Mouse (Mus musculus) limb, embryonic 13.5 days (tissue): Measurements from ENCODE around the gene Kif22. TPM values are rescaled to one million over a fixed set of nuclear protein-coding genes. Genes with fewer than 3 reads are reported as not detected.

Source experiments
- ATAC-seq: fragments of 200-750 bp; cut with Nextera tagmentation; 2 replicates; pipeline ENCODE4 v1.8.0; 2017; ENCODE audit warnings: low read depth, moderate number of reproducible peaks, moderate TSS enrichment; ENCODE audit not compliant: low FRiP score
- H3K27ac ChIP-seq: fragments of 300-500 bp; sonication (generic); 2 replicates; pipeline ENCODE4 v1.5.1; 2015; ENCODE audit warnings: inconsistent platforms, mild to moderate bottlenecking, moderate library complexity
- H3K27me3 ChIP-seq: fragments of 300-500 bp; sonication (generic); 2 replicates; pipeline ENCODE4 v1.6.1; 2015; ENCODE audit warnings: mild to moderate bottlenecking, inconsistent platforms
- H3K36me3 ChIP-seq: fragments of 300-500 bp; sonication (generic); 2 replicates; pipeline ENCODE4 v1.6.1; 2015; ENCODE audit warnings: inconsistent platforms, mild to moderate bottlenecking, moderate library complexity
- H3K4me1 ChIP-seq: fragments of 300-500 bp; sonication (generic); 2 replicates; pipeline ENCODE4 v1.6.1; 2015; ENCODE audit warnings: inconsistent platforms
- H3K4me2 ChIP-seq: fragments of 300-500 bp; sonication (generic); replicated peaks from 2 replicates; pipeline ENCODE4 v1.6.1; 2015; ENCODE audit warnings: inconsistent platforms, mild to moderate bottlenecking, moderate library complexity
- H3K4me3 ChIP-seq: fragments of 300-500 bp; sonication (generic); 2 replicates; pipeline ENCODE4 v1.5.1; 2015; ENCODE audit warnings: moderate library complexity, mild to moderate bottlenecking, inconsistent platforms
- H3K9ac ChIP-seq: fragments of 300-500 bp; sonication (generic); 2 replicates; pipeline ENCODE4 v1.6.1; 2015; ENCODE audit warnings: mild to moderate bottlenecking, inconsistent platforms
- H3K9me3 ChIP-seq: fragments of 300-500 bp; sonication (generic); 2 replicates; pipeline ENCODE4 v1.6.1; 2016; ENCODE audit warnings: inconsistent platforms
- WGBS: fragments of 180-500 bp; shearing (Covaris S2); methylation state at CpG from one replicate; pipeline ENCODE4 v1.1.7; 2015; 5-methylcytosine and 5-hydroxymethylcytosine counted together
- polyA plus RNA-seq: library from polyadenylated mRNA; unstranded; fragments of >200 nt; fragmentation: Nextera tagmentation; extraction: Ambion mirVana; gene quantifications from 2 replicates; pipeline ENCODE4 v1.2.1, GENCODE M21; 2015

The Kif22 gene
- polyA plus RNA-seq, 1 experiment from 2014 or later: 118 TPM

DNA sequence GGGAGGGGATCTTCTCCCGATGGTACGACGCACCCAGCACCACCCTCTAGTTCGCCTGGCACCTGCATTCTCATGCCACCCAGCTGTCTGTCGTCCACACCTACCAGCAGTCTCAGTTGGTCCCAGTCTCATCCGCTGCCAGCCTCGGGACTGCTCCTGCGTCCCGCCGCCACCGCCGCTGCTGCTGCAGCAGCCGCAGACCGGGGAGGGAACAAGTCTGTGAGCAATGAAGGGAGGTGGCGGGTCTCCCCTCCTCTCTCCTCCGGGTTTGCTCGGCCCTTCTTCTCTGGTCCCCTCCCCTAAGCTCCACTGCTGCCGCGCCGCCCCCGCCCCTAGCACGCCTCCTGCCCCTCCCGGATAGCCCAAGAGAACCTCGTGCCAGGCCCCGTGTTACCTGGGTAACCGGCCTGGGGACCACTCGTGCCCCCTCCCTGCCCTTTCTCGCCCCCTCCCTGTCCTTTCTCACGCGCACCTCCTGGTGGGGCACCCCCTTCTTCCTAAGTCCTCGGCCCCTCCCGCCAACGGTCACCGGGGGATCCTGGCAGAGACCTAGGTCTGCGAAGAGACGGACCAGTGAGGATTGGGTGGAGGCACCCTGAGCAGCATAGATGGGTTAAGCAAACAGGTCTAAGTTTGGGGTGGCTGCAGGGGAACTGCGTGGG, 21.2 kb downstream of the Kif22 start, which contains the start of the genes Gm42742 and Prrt2:
Gene Gm42742 (minus strand): TSS at position 197 of the 662 bp plus-strand sequence.
Gene Prrt2 (minus strand): TSS at position 311 of the 662 bp plus-strand sequence.
- H3K4me2 ChIP-seq: peak within 1 kb of the TSS; percentile 98
- WGBS: under 1% methylated on average over 32 of the region's 37 CpGs
- H3K36me3 ChIP-seq: peaks cover 32% of the 10 kb centered on the region
- H3K9ac ChIP-seq: peak within 1 kb of the TSS; percentile 86
- peak within 1 kb of the TSS; percentile 66 for H3K4me3 ChIP-seq
- no peaks in the 10 kb centered on the region for H3K27me3 ChIP-seq
- H3K9me3 ChIP-seq: no peaks in the 10 kb centered on the region
- peak within 1 kb of the TSS; percentile 82 for H3K27ac ChIP-seq
- peak; percentile 29 for ATAC-seq
- peaks cover 76% of the 10 kb centered on the region for H3K4me1 ChIP-seq

- H3K4me1 ChIP-seq: peaks cover 81% of the 10 kb centered on the region
- 33% methylated on average over 5 of the region's 5 CpGs for WGBS
- no peak for ATAC-seq
These were observed 21.8 kb downstream of the Kif22 start for GRCm38 (mm10) chr7:127020491-127020890.

DNA sequence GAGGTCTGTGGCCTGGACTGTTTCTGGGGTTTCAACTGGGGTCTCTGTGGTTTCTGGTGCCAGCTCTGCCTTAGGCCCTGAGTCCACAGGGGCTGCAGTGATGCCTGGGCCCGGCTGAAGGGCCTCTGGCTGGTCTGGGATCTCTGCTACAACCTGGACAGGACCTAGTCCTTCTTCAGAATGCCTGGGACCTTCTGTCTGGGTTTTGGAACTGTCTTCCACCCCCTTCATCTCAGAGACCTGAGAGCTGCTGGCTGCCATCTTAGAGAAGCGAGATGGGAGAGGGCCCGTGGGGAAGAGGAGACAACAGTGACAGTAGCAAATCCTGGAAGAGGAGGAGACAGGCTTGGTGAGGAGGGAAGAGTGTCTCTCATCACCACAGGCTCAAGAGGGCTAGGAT, 22.2 kb downstream of the Kif22 start:
- no peak for ATAC-seq
- peaks cover 86% of the 10 kb centered on the region for H3K4me1 ChIP-seq

More at GRCm38 (mm10) chr7:127020491-127020890, 21.8 kb downstream of the Kif22 start:
- Histone ChIP-seq H3K4me3 (peak overlapping the region; percentile 66), H3K4me2 (peak overlapping the region; percentile 98), H3K9ac (peak overlapping the region; percentile 86), H3K27ac (peak overlapping the region; percentile 82), H3K9me3 (no peaks in the 10 kb centered on the region), H3K27me3 (no peaks in the 10 kb centered on the region), H3K36me3 (peaks cover 37% of the 10 kb centered on the region)

DNA sequence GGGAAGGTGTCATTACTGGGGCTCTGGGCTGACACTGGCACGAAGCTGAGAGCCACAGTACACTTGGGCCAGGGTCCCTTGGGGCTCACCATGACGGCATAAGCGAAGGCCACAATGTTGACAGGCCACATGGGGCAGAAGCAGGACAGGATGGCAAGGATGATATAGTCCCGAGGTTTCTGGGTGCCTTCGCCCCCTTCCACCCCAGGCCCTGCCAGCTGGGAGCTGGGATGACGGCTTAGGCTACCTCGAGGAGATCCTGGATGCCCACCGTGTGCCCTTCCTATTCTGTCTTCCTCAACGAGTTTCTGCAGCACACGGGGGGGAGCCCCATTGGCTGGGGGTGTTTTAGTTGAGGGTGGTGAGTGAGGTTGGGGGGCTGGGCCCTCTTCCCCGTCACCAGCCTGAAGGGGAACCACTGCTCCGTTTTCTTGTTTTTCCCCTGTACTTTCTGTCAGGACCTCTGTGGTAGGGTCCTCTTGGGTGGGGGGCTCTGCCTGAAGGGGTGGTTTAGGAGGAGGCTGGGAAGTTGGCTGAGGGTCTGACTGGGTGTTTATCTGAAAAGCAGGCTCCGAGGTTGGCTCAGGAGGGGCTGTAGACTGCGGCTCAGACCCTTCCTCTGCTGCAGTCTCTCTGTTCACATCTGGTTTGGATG, 22.8 kb downstream of the Kif22 start:
- WGBS: 71% methylated on average over 14 of the region's 14 CpGs
- Histone ChIP-seq H3K4me1 (peaks cover 87% of the 10 kb centered on the region), H3K4me3 (peak overlapping the region; percentile 66), H3K9ac (peak overlapping the region; percentile 86), H3K27ac (peak overlapping the region; percentile 82), H3K27me3 (no peaks in the 10 kb centered on the region), H3K4me2 (peak overlapping the region; percentile 98), H3K9me3 (no peaks in the 10 kb centered on the region), H3K36me3 (peaks cover 44% of the 10 kb centered on the region)
- no peak for ATAC-seq

More for the DNA sequence above, 22.2 kb downstream of the Kif22 start:
- Histone ChIP-seq H3K9ac (peak overlapping the region; percentile 86), H3K9me3 (no peaks in the 10 kb centered on the region), H3K27me3 (no peaks in the 10 kb centered on the region), H3K27ac (peak overlapping the region; percentile 82), H3K4me3 (peak overlapping the region; percentile 66), H3K36me3 (peaks cover 41% of the 10 kb centered on the region), H3K4me2 (peak overlapping the region; percentile 98)
- WGBS: 60% methylated on average over 3 of the region's 3 CpGs

DNA sequence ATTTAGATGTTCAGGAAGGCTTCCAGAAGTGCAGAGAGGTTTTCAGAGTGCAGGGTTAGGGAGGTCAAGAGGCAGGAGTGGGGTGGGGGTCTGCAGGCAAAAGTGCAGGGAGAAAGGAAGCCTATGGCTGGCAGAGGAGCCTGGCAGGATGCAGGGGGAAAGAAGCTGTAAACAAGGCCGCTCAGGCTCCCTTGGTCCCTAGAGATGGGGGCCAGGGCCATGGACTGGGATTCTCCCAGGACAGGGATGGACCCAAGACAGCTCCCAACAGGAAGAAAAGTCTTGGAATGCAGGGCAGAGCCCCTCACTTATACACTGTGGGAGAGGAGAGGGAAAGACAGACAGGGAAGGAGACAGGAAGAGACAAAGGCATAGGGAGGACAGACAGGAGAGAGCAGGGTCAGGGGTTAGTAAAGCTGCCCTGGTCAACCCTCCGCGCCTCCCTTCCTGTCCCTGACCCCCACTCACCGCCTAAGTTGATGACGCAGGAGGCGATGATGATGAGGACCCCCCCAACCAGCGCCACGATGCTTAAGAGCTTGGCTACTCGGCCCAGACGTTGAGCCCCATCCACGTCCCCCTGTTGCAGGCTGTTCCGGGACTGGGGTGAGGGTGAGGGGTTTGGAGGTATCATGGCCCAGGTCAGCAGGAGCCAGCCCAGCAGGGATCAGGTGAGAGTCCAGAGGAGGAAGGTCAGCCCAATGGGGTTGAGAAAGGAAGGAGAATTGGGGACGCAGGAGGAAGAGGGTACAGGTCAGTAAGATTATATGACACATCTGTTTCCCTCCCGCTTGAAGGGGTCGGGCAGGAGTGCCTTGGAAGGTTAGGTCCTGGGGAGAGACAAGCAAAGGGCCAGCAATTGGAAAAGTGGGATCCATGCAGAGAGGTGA, 23.6 kb downstream of the Kif22 start:
- WGBS: 76% methylated on average over 15 of the region's 15 CpGs
- Histone ChIP-seq H3K9me3 (no peaks in the 10 kb centered on the region), H3K27ac (peak overlapping the region; percentile 29; the same call in 1 of the 2 replicates), H3K4me2 (peak overlapping the region; percentile 98), H3K27me3 (no peaks in the 10 kb centered on the region), H3K9ac (peak overlapping the region; percentile 86), H3K4me1 (peaks cover 85% of the 10 kb centered on the region), H3K4me3 (peak overlapping the region; percentile 80; the same call in 1 of the 2 replicates), H3K36me3 (peaks cover 44% of the 10 kb centered on the region)
- ATAC-seq: no peak

DNA sequence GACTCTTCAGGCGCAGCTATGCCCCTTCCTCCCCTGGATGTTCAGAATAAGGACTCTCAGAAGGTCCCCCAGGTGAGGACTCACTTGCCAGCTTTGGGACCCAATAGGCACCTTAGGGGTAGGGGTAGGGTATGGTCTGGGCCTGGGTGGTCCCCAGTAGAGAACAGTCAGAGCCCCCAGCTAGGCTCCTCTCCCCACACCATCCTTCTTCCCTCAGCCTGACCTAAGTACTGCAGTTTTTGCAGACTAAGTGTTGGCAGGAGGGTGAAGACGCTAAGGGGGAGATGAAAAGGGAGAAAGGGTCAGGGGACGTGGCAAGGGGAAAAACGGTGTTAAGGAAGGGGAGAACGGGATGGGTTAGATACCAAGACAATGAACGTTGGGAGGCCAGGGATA, 24.3 kb downstream of the Kif22 start:
- Histone ChIP-seq H3K36me3 (peaks cover 44% of the 10 kb centered on the region), H3K27ac (peak overlapping the region; percentile 29), H3K4me3 (peak overlapping the region; percentile 80; the same call in 1 of the 2 replicates), H3K4me2 (peak overlapping the region; percentile 98), H3K27me3 (no peaks in the 10 kb centered on the region), H3K9ac (peak overlapping the region; percentile 86), H3K4me1 (peaks cover 77% of the 10 kb centered on the region), H3K9me3 (no peaks in the 10 kb centered on the region)
- 50% methylated on average over 6 of the region's 6 CpGs for WGBS
- no peak for ATAC-seq

- peak within 1 kb of the TSS; percentile 86 for H3K9ac ChIP-seq
- H3K4me3 ChIP-seq: peak within 1 kb of the TSS; percentile 80
- H3K36me3 ChIP-seq: peaks cover 44% of the 10 kb centered on the region
- 3% methylated on average over 39 of the region's 39 CpGs for WGBS
- H3K27me3 ChIP-seq: no peaks in the 10 kb centered on the region
- H3K27ac ChIP-seq: peak within 1 kb of the TSS; percentile 96
- peak within 1 kb of the TSS; percentile 98 for H3K4me2 ChIP-seq
- peak; percentile 77 for ATAC-seq
- no peaks in the 10 kb centered on the region for H3K9me3 ChIP-seq
- peaks cover 70% of the 10 kb centered on the region for H3K4me1 ChIP-seq
These were observed 25.0 kb downstream of the Kif22 start, which contains the start of gene Pagr1a for GRCm38 (mm10) chr7:127016971-127017949. Gene Pagr1a, minus strand, starts transcription at chr7:127017352.

DNA sequence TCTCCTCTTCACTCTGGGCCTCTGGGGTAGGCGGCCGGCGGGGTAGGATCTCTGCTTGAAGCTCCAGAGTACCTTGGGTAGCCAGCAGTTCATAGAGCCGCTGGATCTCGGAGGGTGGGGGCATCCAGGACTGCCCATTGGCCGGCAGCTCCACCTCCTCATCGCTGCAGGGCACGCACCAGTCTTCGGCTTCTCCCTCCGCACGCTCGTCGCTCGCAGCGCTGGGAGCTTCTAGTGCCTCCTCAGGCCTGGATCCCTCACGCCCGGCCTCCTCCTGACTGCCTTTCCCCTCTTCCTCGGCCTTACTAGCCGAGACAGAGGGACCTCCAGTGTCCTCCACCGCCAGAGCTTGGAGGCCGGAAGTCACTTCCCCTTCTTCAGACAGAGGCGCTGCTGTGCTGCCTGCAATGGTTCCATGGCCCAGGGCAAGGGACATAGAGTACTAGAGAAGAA, 25.8 kb downstream of the Kif22 start:
- Histone ChIP-seq H3K9me3 (no peaks in the 10 kb centered on the region), H3K27ac (peak overlapping the region; percentile 96), H3K9ac (peak overlapping the region; percentile 86), H3K27me3 (no peaks in the 10 kb centered on the region), H3K4me2 (peak overlapping the region; percentile 98), H3K36me3 (peaks cover 42% of the 10 kb centered on the region), H3K4me3 (peak overlapping the region; percentile 80), H3K4me1 (peaks cover 63% of the 10 kb centered on the region)
- peak; percentile 37 for ATAC-seq
- under 1% methylated on average over 22 of the region's 22 CpGs for WGBS

GRCm38 (mm10) chr7:127016481-127016485, 26.0 kb downstream of the Kif22 start, which contains the start of gene Pagr1b:
Gene Pagr1b, minus strand, starts transcription at chr7:127016484.
- H3K4me1 ChIP-seq: peaks cover 61% of the 10 kb centered on the region

GRCm38 (mm10) chr7:127016081-127016480, 26.2 kb downstream of the Kif22 start:
- Histone ChIP-seq H3K27ac (peak overlapping the region; percentile 96), H3K27me3 (no peaks in the 10 kb centered on the region), H3K9me3 (no peaks in the 10 kb centered on the region), H3K9ac (peak overlapping the region; percentile 86), H3K36me3 (peaks cover 45% of the 10 kb centered on the region), H3K4me2 (peak overlapping the region; percentile 98), H3K4me1 (peaks cover 59% of the 10 kb centered on the region), H3K4me3 (peak overlapping the region; percentile 80)
- 0 out of 2 replicates have a peak, but pooled peaks have one; percentile 8 for ATAC-seq
- under 1% methylated on average over 10 of the region's 10 CpGs for WGBS

More at GRCm38 (mm10) chr7:127016481-127016485, 26.0 kb downstream of the Kif22 start, which contains the start of gene Pagr1b:
- Histone ChIP-seq H3K4me2 (peak within 1 kb of the TSS; percentile 98), H3K4me3 (peak within 1 kb of the TSS; percentile 80), H3K36me3 (peaks cover 45% of the 10 kb centered on the region), H3K27me3 (no peaks in the 10 kb centered on the region), H3K27ac (peak within 1 kb of the TSS; percentile 96), H3K9ac (peak within 1 kb of the TSS; percentile 86), H3K9me3 (no peaks in the 10 kb centered on the region)
- no peak for ATAC-seq

DNA sequence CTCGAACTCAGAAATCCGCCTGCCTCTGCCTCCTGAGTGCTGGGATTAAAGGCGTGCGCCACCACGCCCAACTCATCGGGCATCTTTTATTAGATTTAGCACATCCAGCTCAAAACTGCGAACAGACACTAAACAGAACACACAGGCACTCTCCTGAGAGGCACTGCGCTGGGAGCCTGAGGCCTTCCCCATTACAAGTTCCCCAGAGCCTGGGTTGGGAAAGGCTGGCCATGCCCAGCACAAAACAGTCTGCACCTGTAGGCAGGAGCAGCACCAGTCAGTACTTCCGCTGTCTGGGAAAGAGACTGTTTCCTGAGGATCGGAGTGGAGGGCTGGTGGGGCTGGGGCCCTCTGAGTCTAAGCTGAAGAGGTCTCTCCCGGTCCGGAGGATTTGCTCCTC, 27.3 kb downstream of the Kif22 start:
- Histone ChIP-seq H3K27me3 (no peaks in the 10 kb centered on the region), H3K4me2 (peak overlapping the region; percentile 98), H3K4me1 (peaks cover 48% of the 10 kb centered on the region), H3K9me3 (no peaks in the 10 kb centered on the region), H3K27ac (no peak overlapping the region), H3K9ac (peak overlapping the region; percentile 86), H3K36me3 (peaks cover 45% of the 10 kb centered on the region), H3K4me3 (peak overlapping the region; percentile 10; the same call in 1 of the 2 replicates)
- no peak for ATAC-seq
- 91% methylated on average over 12 of the region's 12 CpGs for WGBS
